Mouse (Mus musculus): ENCODE results near the gene C130074G19Rik. TPM values are rescaled to one million over a fixed set of nuclear protein-coding genes. Genes with fewer than 3 reads are reported as not detected.

The C130074G19Rik gene
- polyA plus RNA-seq, 1 experiment from 2014 or later: 1.3 TPM

GRCm38 (mm10) chr1:184869939-184870565 lies 13.0 kb downstream of the C130074G19Rik start:
- peak; percentile 54 for DNase-seq (ENCODE audit: low spot score)
- peak; percentile 63; the same call in 1 of the 2 replicates for ATAC-seq

GRCm38 (mm10) chr1:184867640-184868120 lies 15.3 kb downstream of the C130074G19Rik start:
- no peak overlapping the region for H3K4me3 ChIP-seq (ENCODE audit: low read depth, low read length)
- 80% methylated on average over 3 of the region's 3 CpGs for WGBS
- no peak overlapping the region for H3K9ac ChIP-seq (ENCODE audit: low read length)
- H3K27me3 ChIP-seq (replicated peaks; ENCODE audit: control insufficient read depth, insufficient read depth, low read length): no peaks in the 10 kb centered on the region; the same call in 1 of the 2 replicates
- no peak overlapping the region for H3K4me2 ChIP-seq (ENCODE audit: low read length)
- H3K9me3 ChIP-seq (replicated peaks; ENCODE audit: control insufficient read depth, low read length): no peaks in the 10 kb centered on the region
- ATAC-seq (no peak), DNase-seq (ENCODE audit: low spot score) (no peak)
- H3K36me3 ChIP-seq (ENCODE audit: control insufficient read depth, insufficient read depth, low read length): no peaks in the 10 kb centered on the region
- no peak overlapping the region for H3K27ac ChIP-seq (ENCODE audit: low read depth, low read length)
- peaks cover 4% of the 10 kb centered on the region for H3K4me1 ChIP-seq (ENCODE audit: control insufficient read depth, insufficient read depth, low read length)

More at GRCm38 (mm10) chr1:184869939-184870565, 13.0 kb downstream of the C130074G19Rik start:
- Histone ChIP-seq H3K27ac (ENCODE audit: low read depth, low read length) (no peak overlapping the region), H3K36me3 (ENCODE audit: control insufficient read depth, insufficient read depth, low read length) (no peaks in the 10 kb centered on the region), H3K4me1 (ENCODE audit: control insufficient read depth, insufficient read depth, low read length) (peaks cover 4% of the 10 kb centered on the region), H3K4me2 (ENCODE audit: low read length) (no peak overlapping the region), H3K4me3 (ENCODE audit: low read depth, low read length) (no peak overlapping the region), H3K9me3 (replicated peaks; ENCODE audit: control insufficient read depth, low read length) (no peaks in the 10 kb centered on the region), H3K27me3 (replicated peaks; ENCODE audit: control insufficient read depth, insufficient read depth, low read length) (no peaks in the 10 kb centered on the region; the same call in 1 of the 2 replicates), H3K9ac (ENCODE audit: low read length) (no peak overlapping the region)
- 29% methylated on average over 4 of the region's 4 CpGs for WGBS

DNA sequence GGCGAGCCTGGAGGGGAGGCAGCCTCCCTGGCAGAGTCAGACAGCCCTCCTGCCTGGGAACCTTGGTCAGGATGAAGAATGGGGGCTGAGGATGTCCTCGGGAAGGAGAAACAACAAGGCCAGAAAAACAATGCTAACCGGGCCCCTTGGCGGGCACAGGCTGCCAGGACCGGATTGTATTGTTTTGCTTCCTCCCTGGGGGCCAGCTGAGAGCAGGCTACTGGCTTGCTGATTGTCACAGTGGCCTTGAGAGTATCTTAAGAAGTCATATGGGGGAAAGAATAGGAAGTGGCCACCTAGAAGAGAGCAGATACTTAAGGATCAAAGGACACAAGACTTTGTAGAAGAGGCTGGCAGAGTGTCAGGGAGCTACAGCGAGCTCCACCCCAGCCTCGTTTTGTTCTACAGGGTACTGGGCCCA lies 18.6 kb downstream of the C130074G19Rik start:
- 16% methylated on average over 7 of the region's 7 CpGs for WGBS
- Histone ChIP-seq H3K4me3 (ENCODE audit: low read depth, low read length) (no peak overlapping the region), H3K4me1 (ENCODE audit: control insufficient read depth, insufficient read depth, low read length) (no peaks in the 10 kb centered on the region), H3K27ac (ENCODE audit: low read depth, low read length) (no peak overlapping the region), H3K9ac (ENCODE audit: low read length) (no peak overlapping the region), H3K36me3 (ENCODE audit: control insufficient read depth, insufficient read depth, low read length) (no peaks in the 10 kb centered on the region), H3K9me3 (replicated peaks; ENCODE audit: control insufficient read depth, low read length) (no peaks in the 10 kb centered on the region), H3K4me2 (ENCODE audit: low read length) (no peak overlapping the region), H3K27me3 (replicated peaks; ENCODE audit: control insufficient read depth, insufficient read depth, low read length) (no peaks in the 10 kb centered on the region; the same call in 1 of the 2 replicates)
- DNase-seq (ENCODE audit: low spot score) (no peak), ATAC-seq (no peak)

DNA sequence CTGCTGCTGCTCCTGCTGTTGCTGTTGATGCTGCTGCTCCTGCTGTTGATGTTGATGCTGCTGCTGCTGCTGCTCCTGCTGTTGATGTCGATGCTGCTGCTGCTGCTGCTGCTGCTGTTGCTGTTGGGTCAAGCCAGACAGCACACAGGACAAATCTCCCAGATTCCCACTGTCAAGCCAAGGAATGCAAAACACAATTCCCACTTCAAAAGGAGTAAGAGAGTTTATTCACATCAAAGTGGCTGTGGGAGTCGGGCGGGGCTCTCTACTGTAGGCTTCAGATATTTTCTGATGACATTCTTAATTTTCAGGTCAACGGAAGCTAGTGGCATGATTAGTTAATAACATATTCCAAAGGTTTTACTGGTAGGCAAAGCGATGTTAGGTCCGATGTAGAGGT lies 20.4 kb downstream of the C130074G19Rik start:
- H3K27ac ChIP-seq (ENCODE audit: low read depth, low read length): no peak overlapping the region

GRCm38 (mm10) chr1:184861551-184861950 lies 21.5 kb downstream of the C130074G19Rik start:
- Histone ChIP-seq H3K27me3 (replicated peaks; ENCODE audit: control insufficient read depth, insufficient read depth, low read length) (no peaks in the 10 kb centered on the region), H3K4me2 (ENCODE audit: low read length) (no peak overlapping the region), H3K36me3 (ENCODE audit: control insufficient read depth, insufficient read depth, low read length) (no peaks in the 10 kb centered on the region), H3K27ac (ENCODE audit: low read depth, low read length) (no peak overlapping the region), H3K9ac (ENCODE audit: low read length) (no peak overlapping the region), H3K4me3 (ENCODE audit: low read depth, low read length) (no peak overlapping the region), H3K4me1 (ENCODE audit: control insufficient read depth, insufficient read depth, low read length) (no peaks in the 10 kb centered on the region), H3K9me3 (replicated peaks; ENCODE audit: control insufficient read depth, low read length) (no peaks in the 10 kb centered on the region)
- no peak for DNase-seq (ENCODE audit: low spot score)
- WGBS: 82% methylated on average over 2 of the region's 2 CpGs
- ATAC-seq: no peak

More for the DNA sequence above, 20.4 kb downstream of the C130074G19Rik start:
- 87% methylated on average over 6 of the region's 6 CpGs for WGBS
- no peak overlapping the region for H3K9ac ChIP-seq (ENCODE audit: low read length)
- H3K4me3 ChIP-seq (ENCODE audit: low read depth, low read length): no peak overlapping the region
- no peaks in the 10 kb centered on the region for H3K9me3 ChIP-seq (replicated peaks; ENCODE audit: control insufficient read depth, low read length)
- ATAC-seq (no peak), DNase-seq (ENCODE audit: low spot score) (no peak)
- H3K27me3 ChIP-seq (replicated peaks; ENCODE audit: control insufficient read depth, insufficient read depth, low read length): no peaks in the 10 kb centered on the region; the same call in 1 of the 2 replicates
- H3K36me3 ChIP-seq (ENCODE audit: control insufficient read depth, insufficient read depth, low read length): no peaks in the 10 kb centered on the region
- no peaks in the 10 kb centered on the region for H3K4me1 ChIP-seq (ENCODE audit: control insufficient read depth, insufficient read depth, low read length)
- H3K4me2 ChIP-seq (ENCODE audit: low read length): no peak overlapping the region

- WGBS: 64% methylated on average over 3 of the region's 3 CpGs
- Histone ChIP-seq H3K4me1 (ENCODE audit: control insufficient read depth, insufficient read depth, low read length) (no peaks in the 10 kb centered on the region), H3K27ac (ENCODE audit: low read depth, low read length) (no peak overlapping the region), H3K9me3 (replicated peaks; ENCODE audit: control insufficient read depth, low read length) (no peaks in the 10 kb centered on the region), H3K4me3 (ENCODE audit: low read depth, low read length) (no peak overlapping the region), H3K27me3 (replicated peaks; ENCODE audit: control insufficient read depth, insufficient read depth, low read length) (no peaks in the 10 kb centered on the region), H3K4me2 (ENCODE audit: low read length) (no peak overlapping the region), H3K36me3 (ENCODE audit: control insufficient read depth, insufficient read depth, low read length) (no peaks in the 10 kb centered on the region), H3K9ac (ENCODE audit: low read length) (no peak overlapping the region)
- no peak for ATAC-seq
- DNase-seq (ENCODE audit: low spot score): no peak
Observed at GRCm38 (mm10) chr1:184860276-184860675, 22.7 kb downstream of the C130074G19Rik start.

GRCm38 (mm10) chr1:184858253-184858652 lies 24.8 kb downstream of the C130074G19Rik start:
- no peaks in the 10 kb centered on the region for H3K9me3 ChIP-seq (replicated peaks; ENCODE audit: control insufficient read depth, low read length)
- H3K36me3 ChIP-seq (ENCODE audit: control insufficient read depth, insufficient read depth, low read length): no peaks in the 10 kb centered on the region
- WGBS: 90% methylated on average over 1 of the region's 1 CpGs
- H3K4me2 ChIP-seq (ENCODE audit: low read length): no peak overlapping the region
- H3K4me3 ChIP-seq (ENCODE audit: low read depth, low read length): no peak overlapping the region
- H3K27ac ChIP-seq (ENCODE audit: low read depth, low read length): no peak overlapping the region
- H3K4me1 ChIP-seq (ENCODE audit: control insufficient read depth, insufficient read depth, low read length): no peaks in the 10 kb centered on the region
- DNase-seq (ENCODE audit: low spot score) (no peak), ATAC-seq (no peak)
- no peak overlapping the region for H3K9ac ChIP-seq (ENCODE audit: low read length)
- no peaks in the 10 kb centered on the region for H3K27me3 ChIP-seq (replicated peaks; ENCODE audit: control insufficient read depth, insufficient read depth, low read length)

DNA sequence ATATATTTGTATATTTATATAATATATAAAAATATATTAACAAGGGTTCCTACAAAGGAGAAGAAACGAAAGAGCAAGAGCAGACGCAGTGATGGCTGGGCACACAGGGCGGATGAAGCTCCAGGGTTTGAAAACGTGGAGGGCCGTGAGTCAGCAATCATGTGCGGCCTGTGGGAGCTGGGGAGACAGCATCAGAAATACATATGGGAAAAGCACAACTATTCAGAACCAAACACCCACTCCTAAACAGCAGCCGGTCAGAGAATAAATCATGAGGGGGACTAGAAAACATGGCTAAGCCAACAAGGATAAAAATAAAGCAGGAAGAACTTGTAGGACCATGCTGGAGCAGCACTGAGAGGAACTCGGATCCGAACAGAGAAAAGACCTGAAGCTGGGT lies 25.8 kb downstream of the C130074G19Rik start:
- Histone ChIP-seq H3K36me3 (ENCODE audit: control insufficient read depth, insufficient read depth, low read length) (no peaks in the 10 kb centered on the region), H3K9ac (ENCODE audit: low read length) (no peak overlapping the region), H3K4me2 (ENCODE audit: low read length) (no peak overlapping the region), H3K9me3 (replicated peaks; ENCODE audit: control insufficient read depth, low read length) (no peaks in the 10 kb centered on the region), H3K4me3 (ENCODE audit: low read depth, low read length) (no peak overlapping the region), H3K27me3 (replicated peaks; ENCODE audit: control insufficient read depth, insufficient read depth, low read length) (no peaks in the 10 kb centered on the region), H3K27ac (ENCODE audit: low read depth, low read length) (no peak overlapping the region), H3K4me1 (ENCODE audit: control insufficient read depth, insufficient read depth, low read length) (no peaks in the 10 kb centered on the region)
- DNase-seq (ENCODE audit: low spot score): no peak
- 88% methylated on average over 9 of the region's 9 CpGs for WGBS
- ATAC-seq: no peak

- WGBS: 55% methylated on average over 3 of the region's 3 CpGs
- H3K36me3 ChIP-seq (ENCODE audit: control insufficient read depth, insufficient read depth, low read length): no peaks in the 10 kb centered on the region
- DNase-seq (ENCODE audit: low spot score) (no peak), ATAC-seq (no peak)
- H3K4me2 ChIP-seq (ENCODE audit: low read length): no peak overlapping the region
- H3K27me3 ChIP-seq (replicated peaks; ENCODE audit: control insufficient read depth, insufficient read depth, low read length): no peaks in the 10 kb centered on the region
- H3K27ac ChIP-seq (ENCODE audit: low read depth, low read length): no peak overlapping the region
- H3K9ac ChIP-seq (ENCODE audit: low read length): no peak overlapping the region
- H3K4me3 ChIP-seq (ENCODE audit: low read depth, low read length): no peak overlapping the region
- no peaks in the 10 kb centered on the region for H3K9me3 ChIP-seq (replicated peaks; ENCODE audit: control insufficient read depth, low read length)
- no peaks in the 10 kb centered on the region for H3K4me1 ChIP-seq (ENCODE audit: control insufficient read depth, insufficient read depth, low read length)
Observed at GRCm38 (mm10) chr1:184853922-184854321, 29.1 kb downstream of the C130074G19Rik start.

Measured in forebrain, embryonic 14.5 days (tissue).